Mouse (Mus musculus) spleen, postnatal 36 days (tissue): ENCODE results near the gene Rin2.
A peak's percentile ranks its signal among the peaks of the same experiment; 100 is the strongest.

Source experiments
- DNase-seq, 2 experiments: peaks; one replicate each; pipeline ENCODE4 v3.0.0; 2022; ENCODE audit warnings: low spot score in 2 of 2, mixed read lengths in 1 of 2

Rin2 gene

GRCm38 (mm10) chr2:145787486-145787885, 112.5 kb downstream of the Rin2 start:
- DNase-seq: no peak

DNA sequence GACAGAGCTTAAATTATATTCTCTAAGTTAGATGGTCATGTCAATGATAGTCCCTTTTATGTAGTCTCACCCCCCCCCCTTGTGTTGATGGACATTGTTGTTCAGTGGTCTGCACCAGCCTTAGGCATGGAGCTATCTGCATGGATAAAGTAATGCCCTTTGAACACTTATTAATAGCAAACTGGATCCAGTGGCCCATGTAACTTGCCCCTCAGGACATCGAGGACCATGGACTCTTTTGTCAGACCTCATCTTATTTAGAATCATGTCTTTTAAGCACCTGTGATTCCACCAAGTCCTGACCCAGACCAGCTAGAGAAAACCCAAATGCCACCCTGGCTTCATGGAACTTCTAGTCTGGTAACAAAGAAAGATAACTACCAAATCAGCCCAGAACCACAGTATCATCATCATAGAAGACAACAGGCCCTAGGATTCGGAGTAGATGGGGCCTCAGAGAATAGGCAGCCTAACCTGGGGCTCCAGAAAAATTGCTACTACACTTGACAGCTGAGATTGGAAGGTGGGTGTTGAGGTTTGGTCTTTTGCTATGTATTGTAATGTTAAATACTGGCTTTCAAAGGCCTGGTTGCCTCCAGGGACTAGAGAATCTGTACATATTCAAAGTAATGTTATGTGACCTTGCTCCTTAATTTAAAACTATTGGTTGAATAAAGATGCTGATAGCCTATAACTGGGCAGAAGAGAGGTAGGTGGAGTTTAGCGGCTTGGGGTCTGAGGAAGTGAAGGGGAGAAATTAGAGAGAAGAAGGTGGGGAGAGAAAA, 113.7 kb downstream of the Rin2 start:
- no peak for DNase-seq

DNA sequence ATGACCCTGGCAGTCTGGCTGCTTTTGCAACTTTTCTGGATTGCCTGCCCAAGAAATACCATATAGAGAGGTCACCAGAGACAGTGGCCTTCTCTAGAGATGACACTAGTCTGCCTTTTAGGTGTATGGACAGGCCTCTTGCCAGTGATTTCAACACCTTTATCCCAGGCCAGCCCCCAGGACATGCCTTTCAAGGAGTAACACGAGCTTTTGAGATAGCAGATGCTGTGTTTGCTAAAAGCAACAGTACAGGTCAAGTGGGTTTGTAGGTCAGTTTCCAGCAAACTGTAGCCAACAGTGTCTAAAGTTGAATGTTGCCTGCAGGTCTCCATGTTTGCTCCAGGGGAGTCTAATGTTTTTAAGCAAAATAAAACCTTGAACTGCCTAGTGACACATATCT, 118.7 kb downstream of the Rin2 start:
- DNase-seq: no peak

DNA sequence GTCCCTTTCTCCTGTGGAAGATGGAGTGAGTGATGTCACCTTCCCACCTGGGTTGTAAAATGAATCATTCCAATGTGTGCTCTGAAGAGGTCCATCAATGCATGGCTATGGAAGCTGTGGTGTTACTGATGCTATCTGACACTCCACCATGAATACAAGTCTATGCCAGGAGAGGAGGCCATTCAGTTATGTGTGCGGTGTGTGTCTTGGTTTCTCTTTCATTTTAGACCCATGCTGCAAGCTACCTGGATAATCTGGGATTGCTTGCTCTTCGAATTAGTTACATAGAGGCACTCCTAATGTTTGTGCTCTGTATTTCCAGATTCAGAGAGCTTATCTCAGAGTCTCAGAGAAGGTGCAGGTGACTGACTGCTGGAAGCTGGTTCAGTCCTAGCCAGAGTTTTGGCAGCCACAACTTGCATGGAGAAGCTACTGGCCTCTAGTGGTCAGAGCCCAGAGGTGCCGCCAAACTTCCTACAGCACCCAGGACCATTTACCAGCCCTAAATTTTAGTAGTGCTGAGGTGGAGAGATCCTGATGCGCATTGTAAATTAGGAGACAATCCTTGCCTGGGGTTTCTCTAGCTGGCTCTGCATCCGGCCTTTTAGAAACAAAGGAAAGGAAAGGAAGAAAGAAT, 119.4 kb downstream of the Rin2 start:
- no peak for DNase-seq

DNA sequence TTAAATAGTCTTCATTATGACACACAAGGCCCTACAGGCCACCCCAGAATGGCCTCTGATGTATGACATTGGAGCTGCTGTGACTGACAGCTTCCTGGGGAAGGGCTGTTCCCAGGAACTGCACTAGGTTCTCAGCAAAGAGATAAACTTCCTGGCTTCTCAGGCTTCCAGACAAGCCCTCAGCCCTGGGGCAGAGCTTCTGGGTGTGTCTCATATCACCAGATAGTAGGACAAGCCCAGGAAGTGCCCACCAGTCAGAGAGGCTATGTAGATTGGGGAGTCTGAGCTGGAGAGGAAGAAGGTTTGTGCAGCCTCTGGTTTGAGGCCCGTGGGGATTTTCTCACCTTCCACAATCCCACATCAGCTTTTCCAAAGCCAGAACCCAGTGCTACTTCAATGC, 122.8 kb downstream of the Rin2 start:
- DNase-seq: no peak

DNA sequence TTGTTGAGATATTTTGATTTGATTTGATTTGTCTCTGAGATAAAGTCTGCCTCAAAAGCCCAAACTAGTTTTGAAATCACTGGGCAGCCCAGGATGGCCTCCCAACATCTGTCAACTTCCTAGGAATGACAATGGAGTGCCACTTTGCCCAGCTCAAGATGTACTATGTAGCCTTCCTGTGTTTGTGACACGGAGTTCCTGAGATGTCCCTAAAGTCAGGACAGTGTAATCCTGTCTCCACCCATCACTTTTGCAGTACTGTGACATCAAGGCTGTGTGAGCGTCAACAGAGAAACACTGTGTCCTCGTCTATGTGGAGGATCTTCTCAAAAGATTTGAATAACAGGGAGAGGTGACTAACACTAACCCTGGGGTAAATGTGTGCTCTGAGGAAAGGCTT, 123.9 kb downstream of the Rin2 start:
- no peak for DNase-seq

DNA sequence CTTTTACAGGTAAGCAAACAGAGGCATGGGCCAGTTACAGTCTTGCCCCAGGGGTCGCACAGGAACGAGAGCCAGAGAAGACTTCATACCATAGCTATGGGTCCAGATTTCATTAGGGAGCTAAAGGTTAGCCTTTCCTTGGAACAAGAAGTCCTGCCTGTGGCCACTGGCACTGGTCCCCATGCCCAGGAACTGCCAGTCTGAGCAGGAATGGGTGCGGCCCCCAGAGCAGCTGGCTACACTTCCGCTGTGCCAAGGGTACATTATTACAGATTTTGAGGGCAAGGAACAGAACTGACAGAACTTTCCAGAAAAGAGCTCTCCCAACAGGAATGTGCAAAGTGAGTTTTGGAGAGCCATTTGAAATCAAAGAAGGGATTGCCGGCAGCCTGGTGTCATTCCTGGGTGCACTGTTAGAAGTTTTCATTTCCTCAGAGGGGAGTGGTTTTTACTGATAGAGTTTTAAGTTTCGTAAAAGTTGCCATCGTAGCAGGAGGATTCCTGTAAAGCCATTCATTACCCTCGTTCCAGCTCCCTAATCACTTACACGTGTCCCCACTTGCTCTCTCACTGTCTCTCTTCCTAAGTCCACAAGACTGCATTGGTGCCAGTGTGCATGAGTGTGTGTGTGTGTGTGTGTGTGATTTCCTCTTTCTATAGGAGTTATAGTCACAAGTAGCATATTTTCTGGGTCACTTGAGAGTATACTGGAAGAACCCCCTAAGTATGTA, 126.5 kb downstream of the Rin2 start:
- DNase-seq: no peak

- DNase-seq: no peak
Measured at GRCm38 (mm10) chr2:145802626-145803025, 127.6 kb downstream of the Rin2 start.

- no peak for DNase-seq
Measured at GRCm38 (mm10) chr2:145803822-145804342, 128.9 kb downstream of the Rin2 start.

DNA sequence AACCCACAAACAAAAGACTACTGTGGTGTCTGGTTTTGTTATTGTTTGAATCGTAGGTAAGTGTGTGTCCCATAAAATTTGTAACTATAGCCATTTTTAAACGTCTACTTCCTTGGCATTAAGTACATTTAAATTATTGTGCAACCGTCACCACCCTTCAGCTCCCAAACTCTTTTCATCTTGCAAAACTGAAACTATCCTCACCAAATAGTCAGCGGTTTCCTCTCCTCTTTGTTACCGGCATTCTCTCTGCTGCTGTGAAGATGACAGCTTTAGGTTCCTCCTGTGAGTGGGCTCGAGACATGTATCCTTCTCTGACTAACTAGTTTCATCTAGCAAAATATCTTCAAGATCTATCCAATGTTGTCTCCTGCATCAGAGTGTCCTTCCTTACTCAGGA, 129.5 kb downstream of the Rin2 start:
- no peak for DNase-seq

- DNase-seq: no peak
Measured at GRCm38 (mm10) chr2:145807276-145807675, 132.3 kb downstream of the Rin2 start.

GRCm38 (mm10) chr2:145808251-145808650, 133.2 kb downstream of the Rin2 start:
- DNase-seq: no peak

DNA sequence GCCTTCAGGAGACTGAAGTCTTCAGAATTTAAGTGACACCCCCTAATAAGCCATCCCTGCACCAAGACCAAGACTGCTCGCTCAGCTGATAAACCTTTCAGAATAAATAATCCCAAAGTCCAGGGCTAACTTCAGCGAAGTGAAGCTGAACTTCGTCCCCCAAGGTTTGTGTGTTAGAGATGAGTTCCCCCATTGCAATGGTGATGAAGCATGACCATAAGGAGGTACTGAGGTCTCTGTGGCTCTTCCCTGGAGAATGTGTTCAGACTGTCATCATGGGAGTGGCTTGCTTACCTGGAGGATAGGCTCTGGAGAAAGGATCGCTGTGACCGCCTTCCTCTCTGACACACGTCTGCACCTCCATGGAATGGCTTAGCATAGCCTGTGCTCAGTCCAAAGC, 133.7 kb downstream of the Rin2 start:
- no peak for DNase-seq

DNA sequence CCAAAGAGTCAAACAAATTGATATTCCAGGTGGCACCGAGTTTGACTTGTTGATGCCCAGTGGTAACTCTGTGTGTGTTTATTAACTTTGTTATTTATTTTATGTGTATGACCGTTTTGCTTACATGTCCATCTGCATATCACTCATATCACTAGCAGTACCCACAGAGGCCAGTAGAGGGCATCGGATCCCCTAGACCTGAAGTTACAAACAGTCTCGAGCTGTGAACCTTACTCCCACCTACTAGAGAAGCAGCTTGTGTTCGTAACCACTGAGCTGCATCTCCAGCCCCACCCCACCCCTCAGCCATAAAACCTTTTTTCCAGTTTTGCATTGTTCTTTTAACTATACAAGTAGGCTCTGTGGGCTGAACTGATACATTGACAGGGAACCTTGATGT, 135.7 kb downstream of the Rin2 start:
- DNase-seq: no peak

DNA sequence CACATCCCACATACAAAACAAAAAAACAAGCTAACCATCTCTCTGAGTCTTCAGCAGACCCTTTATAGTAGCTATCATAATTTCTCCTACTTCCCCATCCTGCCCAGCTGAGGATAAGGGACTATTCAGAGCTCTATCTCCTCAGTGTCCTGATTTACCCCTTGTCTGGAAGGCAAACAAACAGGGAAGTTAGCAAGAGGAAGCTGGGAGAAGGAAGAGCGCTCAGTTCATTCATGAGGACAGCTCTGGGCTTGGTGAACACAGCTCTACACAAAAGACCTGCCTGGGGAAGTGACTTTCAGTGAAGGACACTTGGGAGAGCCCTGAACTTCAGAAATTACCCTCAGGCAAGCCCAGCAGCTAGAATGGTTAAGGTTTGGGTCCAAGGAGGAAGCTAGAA, 137.8 kb downstream of the Rin2 start:
- no peak for DNase-seq

DNA sequence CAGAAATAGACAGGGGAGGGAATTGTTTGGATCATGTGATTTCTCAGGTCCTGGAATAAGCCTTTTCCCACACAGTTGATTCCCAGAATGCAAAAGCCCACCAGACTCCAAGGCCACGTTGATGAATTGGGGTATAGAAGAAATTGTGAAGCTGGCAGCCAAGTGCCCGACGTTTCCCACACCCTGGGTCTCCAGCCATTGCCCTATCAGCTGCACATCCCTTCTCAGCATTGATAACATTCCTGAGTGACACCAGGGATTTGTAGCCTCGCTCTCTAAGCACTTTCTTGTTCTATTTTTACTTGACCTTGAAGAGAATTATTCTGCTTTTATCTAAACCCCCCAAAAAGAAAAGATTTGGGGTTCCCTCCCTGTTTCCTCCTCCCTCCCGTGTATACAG, 142.2 kb downstream of the Rin2 start:
- DNase-seq: no peak

GRCm38 (mm10) chr2:145822013-145822782, 147.2 kb downstream of the Rin2 start:
- peak; percentile 10 to 34 for DNase-seq

DNA sequence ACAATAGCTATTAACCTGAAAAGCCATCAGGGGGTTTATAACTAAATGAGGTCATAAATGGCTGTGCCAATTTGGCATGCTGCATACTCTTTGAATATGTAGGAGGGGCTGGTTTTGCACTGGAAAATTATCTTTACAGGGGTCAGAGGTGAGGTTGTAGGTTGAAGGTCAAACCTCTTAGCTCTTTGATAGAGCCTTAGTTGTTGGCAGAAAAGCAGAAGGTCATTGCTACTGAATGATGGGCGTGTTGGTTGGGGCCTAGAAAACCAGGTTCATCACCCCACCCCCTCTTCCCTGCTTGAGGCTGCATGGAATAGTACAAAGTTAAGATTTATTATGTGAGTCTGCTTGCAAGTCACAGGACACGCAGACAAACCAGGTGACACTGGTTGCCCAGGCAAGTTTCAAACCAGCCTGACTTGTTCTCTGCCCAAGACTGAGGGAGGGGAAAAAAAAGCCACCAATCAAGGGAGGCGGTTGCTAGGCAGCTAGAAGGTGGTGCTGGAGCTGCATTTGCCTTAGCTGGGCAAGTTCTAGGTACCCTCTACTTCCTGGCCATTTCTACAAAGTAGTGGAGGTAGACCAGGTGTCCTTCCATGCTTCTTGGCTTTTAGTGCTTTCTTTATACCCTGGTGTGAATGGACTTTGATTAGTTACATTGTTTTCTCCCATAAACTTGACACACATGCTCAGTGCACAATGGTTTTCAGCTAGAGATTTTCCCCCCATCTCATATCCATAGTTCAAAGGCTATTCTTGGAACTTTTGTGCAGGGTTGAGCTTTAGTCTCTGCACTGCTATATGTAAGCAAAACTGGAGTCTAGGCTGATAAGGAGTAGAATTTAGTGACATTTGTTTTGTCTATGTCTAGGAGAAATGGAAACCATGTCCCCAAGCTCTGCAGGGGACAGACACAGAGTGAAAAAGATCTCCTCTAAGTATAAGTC, 148.0 kb downstream of the Rin2 start:
- no peak for DNase-seq

- DNase-seq: no peak
Measured at GRCm38 (mm10) chr2:145824749-145825148, 149.7 kb downstream of the Rin2 start.

DNA sequence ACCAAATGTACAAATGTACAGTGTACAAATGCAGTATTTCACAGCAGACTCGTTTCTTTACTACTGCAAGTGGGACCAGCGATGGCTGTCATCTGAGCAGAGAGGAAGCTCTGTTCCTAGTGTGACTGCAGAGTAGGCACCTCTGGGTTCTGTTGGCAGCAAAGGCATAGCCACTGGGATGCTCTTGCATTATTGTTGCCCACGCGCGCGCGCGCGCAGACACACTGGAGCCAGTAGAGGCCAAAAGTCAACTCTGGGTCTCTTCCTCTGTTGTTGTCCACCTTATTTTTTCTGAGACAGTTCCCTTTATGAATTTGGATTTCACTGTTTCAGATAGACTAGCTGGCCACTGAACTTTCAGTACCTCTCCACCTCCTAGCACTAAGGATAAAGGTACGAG, 150.2 kb downstream of the Rin2 start:
- DNase-seq: no peak

GRCm38 (mm10) chr2:145827930-145828329, 152.9 kb downstream of the Rin2 start:
- no peak for DNase-seq
